In the genomic region with DNA sequence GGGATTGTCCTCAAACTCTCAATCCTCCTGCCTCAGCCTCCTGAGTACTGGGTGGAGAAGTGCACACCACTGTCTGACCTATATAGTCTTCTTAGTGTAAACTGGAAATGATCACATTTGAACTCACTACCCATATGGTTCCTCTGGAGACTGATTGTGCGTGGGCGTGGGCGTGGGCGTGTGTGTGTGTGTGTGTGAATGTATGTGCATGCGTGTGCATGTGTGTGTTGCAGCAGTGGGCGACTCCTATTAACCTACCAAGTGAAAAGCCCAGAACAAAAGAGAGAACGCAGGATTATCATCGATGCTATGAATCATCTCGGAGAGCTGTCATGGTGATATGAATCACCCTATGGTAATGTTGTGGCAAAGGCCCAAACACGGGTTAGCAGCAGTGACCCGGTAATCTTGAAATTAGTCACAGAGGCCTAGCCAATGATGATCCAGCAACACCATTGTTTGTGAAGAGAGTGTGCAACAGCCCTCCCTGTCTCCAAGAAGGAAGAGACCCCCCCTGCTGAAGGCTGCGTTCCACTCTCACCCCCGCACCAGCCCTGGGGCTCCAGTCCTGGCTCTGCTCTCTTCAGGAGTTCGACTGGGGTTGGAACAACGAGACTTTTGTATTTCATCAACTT, we compare ENCODE assay signal across 8 mouse cellular contexts.
DNase-seq lines count a peak whose midpoint lies in the region; ATAC-seq lines count a peak whose summit lies in the region.

No protein-coding gene starts in this region.

- DNase-seq in layer of hippocampus, adult 9-11 months = peak; percentile 25
- no peak for DNase-seq in layer of hippocampus, postnatal 14 days (ENCODE audit: low spot score in 2 of 2)
- DNase-seq in NIH3T3 (ENCODE audit: low read depth) = peak; percentile 99
- no peak for DNase-seq in thymus, postnatal 4 days
- DNase-seq in right cerebral cortex, postnatal 14 days = no peak

- peak; percentile 18; the same call in 1 of the 2 replicates for ATAC-seq in erythroid progenitor cell, adult 5-6 weeks (replicated peaks; ENCODE audit: low FRiP score, poor library complexity, severe bottlenecking)
- peak; percentile 29 for ATAC-seq in megakaryocyte progenitor cell, adult 5-6 weeks (replicated peaks; ENCODE audit: poor library complexity)
- ATAC-seq in cerebellum, adult (ENCODE audit: insufficient number of reproducible peaks, low FRiP score, low TSS enrichment) = no peak

Comparison
In these comparisons a context has a peak if more than half of its experiments do, and no peak if none do; other contexts are left out.
1. DNase-seq: peak in layer of hippocampus, adult 9-11 months (single experiment) and NIH3T3 (single experiment); none in layer of hippocampus, postnatal 14 days (0 of 2), thymus, postnatal 4 days (single experiment) and right cerebral cortex, postnatal 14 days (single experiment).